Mouse (Mus musculus): ENCODE results near the gene Zdhhc18. TPM values are rescaled to one million over a fixed set of nuclear protein-coding genes. Genes with fewer than 3 reads are reported as not detected.

Zdhhc18 gene
- total and polyA plus RNA-seq, 2 experiments from 2014 or later: 5.9 to 19.2 TPM

- WGBS: 49% methylated on average over 21 of the region's 21 CpGs
- no peak for TF ChIP-seq CTCF (IDR thresholded peaks at IDR 0.05)
- H3K36me3 ChIP-seq (ENCODE audit: insufficient read depth, low read length): no peaks in the 10 kb centered on the region
- no peak overlapping the region for H3K9ac ChIP-seq (replicated peaks; ENCODE audit: low read length, poor library complexity, severe bottlenecking)
- no peak for ATAC-seq (ENCODE audit: low FRiP score)
- no peak for DNase-seq (ENCODE audit: low spot score)
- 0 out of 2 replicates have a peak, but pooled peaks cover 2% of the 10 kb centered on the region for H3K9me3 ChIP-seq (ENCODE audit: low read length)
- H3K4me3 ChIP-seq (ENCODE audit: low read depth, low read length): no peak overlapping the region
- no peaks in the 10 kb centered on the region for H3K4me1 ChIP-seq (ENCODE audit: insufficient read depth, low read length)
- no peaks in the 10 kb centered on the region for H3K27me3 ChIP-seq (ENCODE audit: insufficient read depth, low read length)
- H3K4me2 ChIP-seq (ENCODE audit: low read depth, low read length, poor library complexity, severe bottlenecking): no peak overlapping the region
- H3K27ac ChIP-seq (ENCODE audit: low read depth, low read length): no peak overlapping the region
Observed at GRCm38 (mm10) chr4:133645680-133646079, 4.3 kb downstream of the Zdhhc18 start.

DNA sequence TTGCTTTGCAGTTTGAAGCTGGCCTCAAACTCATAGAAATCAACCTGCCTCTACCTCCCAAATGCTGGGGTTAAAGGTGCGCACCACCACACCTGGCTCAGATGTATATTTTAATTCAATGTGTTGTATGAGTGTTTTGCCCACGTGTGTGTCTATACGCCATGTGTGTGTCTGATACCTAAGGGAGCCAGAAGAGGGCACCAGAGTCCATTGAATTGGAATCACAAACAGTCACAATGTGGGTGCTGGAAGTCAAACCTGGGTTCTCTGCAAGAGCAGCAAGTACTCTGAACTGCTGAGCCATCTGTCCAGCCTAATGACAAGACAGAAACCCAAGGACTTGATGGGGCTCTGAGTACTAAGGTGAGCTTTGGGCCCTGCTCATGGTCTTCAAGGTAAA lies 4.8 kb downstream of the Zdhhc18 start:
- H3K4me3 ChIP-seq (ENCODE audit: low read depth, low read length): no peak overlapping the region
- H3K36me3 ChIP-seq (ENCODE audit: insufficient read depth, low read length): no peaks in the 10 kb centered on the region
- H3K27me3 ChIP-seq (ENCODE audit: insufficient read depth, low read length): no peaks in the 10 kb centered on the region
- DNase-seq (ENCODE audit: low spot score) (no peak), ATAC-seq (ENCODE audit: low FRiP score) (no peak)
- 0 out of 2 replicates have a peak, but pooled peaks cover 2% of the 10 kb centered on the region for H3K9me3 ChIP-seq (ENCODE audit: low read length)
- no peak overlapping the region for H3K4me2 ChIP-seq (ENCODE audit: low read depth, low read length, poor library complexity, severe bottlenecking)
- TF ChIP-seq CTCF (IDR thresholded peaks at IDR 0.05): peak; percentile 22; the same call in 1 of the 2 replicates
- WGBS: 84% methylated on average over 3 of the region's 3 CpGs
- no peak overlapping the region for H3K9ac ChIP-seq (replicated peaks; ENCODE audit: low read length, poor library complexity, severe bottlenecking)
- H3K4me1 ChIP-seq (ENCODE audit: insufficient read depth, low read length): no peaks in the 10 kb centered on the region
- H3K27ac ChIP-seq (ENCODE audit: low read depth, low read length): no peak overlapping the region

DNA sequence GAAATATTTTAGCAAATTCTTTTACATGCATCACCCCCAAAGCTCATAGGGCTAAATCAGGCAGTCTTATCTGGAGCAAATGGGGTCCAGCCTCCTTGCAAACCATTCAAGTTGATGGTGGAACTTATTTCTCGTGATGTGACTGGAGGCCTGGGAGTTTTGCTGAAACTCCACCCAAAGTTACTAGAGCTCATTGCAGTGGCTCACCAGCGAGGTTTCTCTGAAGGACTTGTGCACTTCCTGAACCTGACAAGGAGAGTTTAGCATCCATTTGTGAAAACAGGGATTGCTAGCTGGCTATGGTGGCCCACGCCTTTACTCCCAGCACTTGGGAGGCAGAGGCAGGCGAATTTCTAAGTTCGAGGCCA lies 15.9 kb downstream of the Zdhhc18 start:
- 87% methylated on average over 5 of the region's 5 CpGs for WGBS
- TF ChIP-seq CTCF (IDR thresholded peaks at IDR 0.05): no peak

GRCm38 (mm10) chr4:133633332-133634042 lies 16.5 kb downstream of the Zdhhc18 start:
- DNase-seq (ENCODE audit: low spot score): peak; percentile 81
- Histone ChIP-seq H3K36me3 (ENCODE audit: insufficient read depth, low read length) (no peaks in the 10 kb centered on the region), H3K9me3 (ENCODE audit: low read length) (no peaks in the 10 kb centered on the region), H3K4me1 (ENCODE audit: insufficient read depth, low read length) (peaks cover 14% of the 10 kb centered on the region), H3K27ac (ENCODE audit: low read depth, low read length) (peak overlapping the region; percentile 87), H3K4me3 (ENCODE audit: low read depth, low read length) (peak overlapping the region; percentile 85), H3K4me2 (ENCODE audit: low read depth, low read length, poor library complexity, severe bottlenecking) (peak overlapping the region; percentile 92), H3K27me3 (ENCODE audit: insufficient read depth, low read length) (no peaks in the 10 kb centered on the region), H3K9ac (replicated peaks; ENCODE audit: low read length, poor library complexity, severe bottlenecking) (peak overlapping the region; percentile 92)
- peak; percentile 75 for TF ChIP-seq CTCF (IDR thresholded peaks at IDR 0.05)
- peak; percentile 83 for ATAC-seq (ENCODE audit: low FRiP score)
- WGBS: 18% methylated on average over 19 of the region's 47 CpGs

More for the DNA sequence above, 15.9 kb downstream of the Zdhhc18 start:
- Histone ChIP-seq H3K9ac (replicated peaks; ENCODE audit: low read length, poor library complexity, severe bottlenecking) (no peak overlapping the region), H3K9me3 (ENCODE audit: low read length) (no peaks in the 10 kb centered on the region), H3K36me3 (ENCODE audit: insufficient read depth, low read length) (no peaks in the 10 kb centered on the region), H3K27me3 (ENCODE audit: insufficient read depth, low read length) (no peaks in the 10 kb centered on the region), H3K4me2 (ENCODE audit: low read depth, low read length, poor library complexity, severe bottlenecking) (no peak overlapping the region), H3K4me1 (ENCODE audit: insufficient read depth, low read length) (peaks cover 14% of the 10 kb centered on the region), H3K4me3 (ENCODE audit: low read depth, low read length) (no peak overlapping the region), H3K27ac (ENCODE audit: low read depth, low read length) (no peak overlapping the region)
- DNase-seq (ENCODE audit: low spot score) (no peak), ATAC-seq (ENCODE audit: low FRiP score) (no peak)

GRCm38 (mm10) chr4:133632483-133633327 lies 17.2 kb downstream of the Zdhhc18 start:
- no peaks in the 10 kb centered on the region for H3K36me3 ChIP-seq (ENCODE audit: insufficient read depth, low read length)
- no peaks in the 10 kb centered on the region for H3K9me3 ChIP-seq (ENCODE audit: low read length)
- WGBS: under 1% methylated on average over 46 of the region's 69 CpGs
- ATAC-seq (ENCODE audit: low FRiP score): peak; percentile 64
- H3K9ac ChIP-seq (replicated peaks; ENCODE audit: low read length, poor library complexity, severe bottlenecking): peak overlapping the region; percentile 92
- H3K4me1 ChIP-seq (ENCODE audit: insufficient read depth, low read length): peaks cover 14% of the 10 kb centered on the region
- peak; percentile 41 for DNase-seq (ENCODE audit: low spot score)
- no peaks in the 10 kb centered on the region for H3K27me3 ChIP-seq (ENCODE audit: insufficient read depth, low read length)
- H3K4me3 ChIP-seq (ENCODE audit: low read depth, low read length): peak overlapping the region; percentile 85
- TF ChIP-seq CTCF (IDR thresholded peaks at IDR 0.05): no peak
- peak overlapping the region; percentile 92 for H3K4me2 ChIP-seq (ENCODE audit: low read depth, low read length, poor library complexity, severe bottlenecking)
- peak overlapping the region; percentile 87 for H3K27ac ChIP-seq (ENCODE audit: low read depth, low read length)
